Comparison of ENCODE assay signal across 12 mouse cellular contexts in the genomic region with DNA sequence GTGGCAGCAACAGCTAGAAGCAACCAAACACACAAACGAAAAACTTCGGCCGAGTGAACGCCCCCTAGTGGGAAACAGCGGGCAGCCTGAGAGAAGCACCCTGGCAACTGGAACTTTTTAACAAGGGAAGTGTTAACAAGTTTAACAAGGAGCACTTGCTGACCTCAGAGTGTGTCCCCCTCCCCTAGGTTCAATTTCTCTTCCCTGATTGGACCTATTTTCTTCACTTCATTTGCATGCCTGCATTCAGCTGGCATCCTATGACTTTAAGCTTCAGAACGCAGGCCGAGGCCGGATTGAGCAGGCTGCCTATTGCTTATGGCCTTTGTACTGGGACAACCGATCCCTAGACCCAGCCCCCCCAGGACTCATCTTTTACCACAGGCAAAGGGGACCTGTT. TPM values are rescaled to one million over a fixed set of nuclear protein-coding genes. Genes with fewer than 3 reads are reported as not detected.
A peak's percentile ranks its signal among the peaks of the same experiment; 100 is the strongest.
DNase-seq lines count a peak whose midpoint lies in the region; ATAC-seq and TF ChIP-seq lines count a peak whose summit lies in the region.
"Had no signal": no experiment of that assay in that cellular context is flagged by ENCODE, and none has a peak within 500 bp of the region (broad histone marks: within the 10 kb centered on the region; RNA-seq: fewer than 3 reads in every experiment).

No protein-coding gene starts in this region.

- no peak for TF ChIP-seq POLR2A in ES-Bruce4 (IDR thresholded peaks at IDR 0.05; ENCODE audit: insufficient read depth, low read length)

- H3K27ac ChIP-seq in lung, embryonic 14.5 days (ENCODE audit: low read depth): no peak overlapping the region
- peak overlapping the region; percentile 75 for H3K27ac ChIP-seq in ES-Bruce4 (ENCODE audit: insufficient read depth, low read length)
- H3K27ac ChIP-seq in liver, postnatal 0 days (ENCODE audit: low read depth): no peak overlapping the region

- H3K4me1 ChIP-seq in lung, embryonic 14.5 days (ENCODE audit: insufficient read depth): no peaks in the 10 kb centered on the region
- peaks cover 2% of the 10 kb centered on the region for H3K4me1 ChIP-seq in ES-Bruce4 (ENCODE audit: control insufficient read depth, insufficient read depth, low read length)
- no peaks in the 10 kb centered on the region for H3K4me1 ChIP-seq in liver, postnatal 0 days (ENCODE audit: insufficient read depth)

- H3K27me3 ChIP-seq in lung, embryonic 14.5 days (ENCODE audit: insufficient read depth, low read length): no peaks in the 10 kb centered on the region
- no peaks in the 10 kb centered on the region for H3K27me3 ChIP-seq in ES-Bruce4 (ENCODE audit: control insufficient read depth, insufficient read depth, low read length, poor library complexity, severe bottlenecking)
- H3K27me3 ChIP-seq in liver, postnatal 0 days (ENCODE audit: insufficient read depth, low read length): no peaks in the 10 kb centered on the region

- H3K9ac ChIP-seq in lung, embryonic 14.5 days: no peak overlapping the region
- 0 out of 2 replicates have a peak overlapping the region, but pooled peaks have one; percentile 55 for H3K9ac ChIP-seq in ES-Bruce4 (ENCODE audit: low read depth, poor library complexity, severe bottlenecking)
- H3K9ac ChIP-seq in liver, postnatal 0 days (replicated peaks): no peak overlapping the region

- TF ChIP-seq CTCF in lung, embryonic 14.5 days (IDR thresholded peaks at IDR 0.05; ENCODE audit: low read depth): peak; percentile 40
- TF ChIP-seq CTCF in ES-Bruce4 (IDR thresholded peaks at IDR 0.05; ENCODE audit: low read depth, low read length): peak; percentile 62
- peak; percentile 45 for TF ChIP-seq CTCF in liver, postnatal 0 days (IDR thresholded peaks at IDR 0.05; ENCODE audit: low read depth)

- H3K36me3 ChIP-seq in lung, embryonic 14.5 days (ENCODE audit: insufficient read depth): no peaks in the 10 kb centered on the region
- H3K36me3 ChIP-seq in ES-Bruce4 (ENCODE audit: control insufficient read depth, insufficient read depth, low read length, poor library complexity, severe bottlenecking): no peaks in the 10 kb centered on the region
- H3K36me3 ChIP-seq in liver, postnatal 0 days (replicated peaks; ENCODE audit: insufficient read depth, low read length): no peaks in the 10 kb centered on the region

- no peak overlapping the region for H3K4me2 ChIP-seq in lung, embryonic 14.5 days
- H3K4me2 ChIP-seq in liver, postnatal 0 days (ENCODE audit: low read depth, low read length): no peak overlapping the region

- no peak for ATAC-seq in lung, embryonic 14.5 days (ENCODE audit: insufficient read depth)
- ATAC-seq in liver, postnatal 0 days: no peak

- DNase-seq in lung, embryonic 14.5 days: no peak
- no peak for DNase-seq in lung, adult 18-20 months
- peak; percentile 66 for DNase-seq in WW6 (ENCODE audit: low read depth, low spot score)
- DNase-seq in liver, postnatal 0 days: no peak
- no peak for DNase-seq in ovary, postnatal 14 days (ENCODE audit: low spot score)
- DNase-seq in adrenal gland, postnatal 25 days: no peak
- DNase-seq: cerebellum, adult 11-12 months; kidney, adult 9 months; lung, postnatal 14 days; thymus, postnatal 36 days had no signal

- 63% methylated on average over 9 of the region's 9 CpGs for WGBS in lung, embryonic 14.5 days
- WGBS in liver, postnatal 0 days (ENCODE audit: insufficient replicate concordance): 74% methylated on average over 9 of the region's 9 CpGs

- H3K4me3 ChIP-seq in lung, embryonic 14.5 days (ENCODE audit: low read depth, low read length): no peak overlapping the region
- H3K4me3 ChIP-seq in ES-Bruce4 (ENCODE audit: low read depth, low read length): peak overlapping the region; percentile 32
- H3K4me3 ChIP-seq in liver, postnatal 0 days (ENCODE audit: low read depth, low read length): no peak overlapping the region

- H3K9me3 ChIP-seq in lung, embryonic 14.5 days (ENCODE audit: low read depth, low read length): no peaks in the 10 kb centered on the region
- H3K9me3 ChIP-seq in ES-Bruce4 (replicated peaks; ENCODE audit: control insufficient read depth, insufficient read depth, low read length, poor library complexity, severe bottlenecking): no peaks in the 10 kb centered on the region; the same call in 1 of the 2 replicates
- H3K9me3 ChIP-seq in liver, postnatal 0 days (ENCODE audit: low read length): no peaks in the 10 kb centered on the region

- peak; percentile 71; the same call in 1 of the 2 replicates for TF ChIP-seq EP300 in ES-Bruce4 (IDR thresholded peaks at IDR 0.05; ENCODE audit: insufficient read depth, low read depth, low read length)
- TF ChIP-seq EP300 in liver, postnatal 0 days (IDR thresholded peaks at IDR 0.05; ENCODE audit: low read depth): no peak

RNA-seq across cellular contexts. Expression of gene Asb14, which starts 27.0 kb away (rescaled TPM):
- not detected in 2 replicates for polyA plus RNA-seq in lung, embryonic 14.5 days (2014; fragmentation: Nextera tagmentation; extraction: Ambion mirVana)
- 0.47 and 0.84 TPM in 2 replicates for polyA plus RNA-seq in ES-Bruce4 (2011; ENCODE audit: insufficient read depth, insufficient read length, low read depth, missing spikeins)
- polyA plus RNA-seq in liver, postnatal 0 days (2015; fragmentation: Nextera tagmentation; extraction: Ambion mirVana): 0.14 TPM in 1 of 2 replicates, not detected in the other
- total RNA-seq in adrenal gland, postnatal 25 days (2021): not detected in 2 replicates
- total RNA-seq: left cerebral cortex, adult 8-10 months had no signal
